Mouse (Mus musculus) midbrain, embryonic 14.5 days (tissue): ENCODE results near the gene Adh1. TPM values are rescaled to one million over a fixed set of nuclear protein-coding genes. Genes with fewer than 3 reads are reported as not detected.

Experiments
- ATAC-seq: fragments of 200-750 bp; cut with Nextera tagmentation; 2 replicates; pipeline ENCODE4 v1.8.0; 2017; ENCODE audit warnings: moderate number of reproducible peaks, moderate library complexity; ENCODE audit not compliant: low FRiP score, low TSS enrichment
- DNase-seq: peaks from one replicate; pipeline ENCODE4 v3.0.0-alpha.2; 2015
- H3K27ac ChIP-seq: fragments of 300-500 bp; sonication (generic); replicated peaks from 2 replicates; pipeline ENCODE4 v1.5.1; 2014; ENCODE audit warnings: mild to moderate bottlenecking, low read depth, low read length, moderate library complexity
- H3K27me3 ChIP-seq: fragments of 300-500 bp; sonication (generic); 2 replicates; pipeline ENCODE4 v1.6.1; 2014; ENCODE audit warnings: low read length, control low read depth, mixed read lengths; ENCODE audit not compliant: control insufficient read depth, insufficient read depth
- H3K36me3 ChIP-seq: fragments of 300-500 bp; sonication (generic); 2 replicates; pipeline ENCODE4 v1.6.1; 2014; ENCODE audit warnings: low read length, control low read depth; ENCODE audit not compliant: control insufficient read depth, insufficient read depth
- H3K4me1 ChIP-seq: fragments of 300-500 bp; sonication (generic); 2 replicates; pipeline ENCODE4 v1.6.1; 2014; ENCODE audit warnings: mild to moderate bottlenecking, antibody characterized with exemption, low read length, control low read depth; ENCODE audit not compliant: control insufficient read depth, insufficient read depth
- H3K4me2 ChIP-seq: fragments of 300-500 bp; sonication (generic); 2 replicates; pipeline ENCODE4 v1.6.1; 2014; ENCODE audit warnings: mild to moderate bottlenecking, low read length, moderate library complexity
- H3K4me3 ChIP-seq: fragments of 300-500 bp; sonication (generic); replicated peaks from 2 replicates; pipeline ENCODE4 v1.5.1; 2014; ENCODE audit warnings: low read depth, low read length
- H3K9ac ChIP-seq: fragments of 300-500 bp; sonication (generic); replicated peaks from 2 replicates; pipeline ENCODE4 v1.6.1; 2014; ENCODE audit warnings: mild to moderate bottlenecking, low read length, moderate library complexity
- H3K9me3 ChIP-seq: fragments of 300-500 bp; sonication (generic); 2 replicates; pipeline ENCODE4 v1.6.1; 2016; ENCODE audit warnings: low read length, control low read depth, mixed read lengths; ENCODE audit not compliant: control insufficient read depth
- WGBS: fragments of 180-500 bp; shearing (Covaris S2); extraction: QIAGEN DNeasy Blood & Tissue Kit; methylation state at CpG from one replicate; pipeline ENCODE4 v1.1.7; 2014; 5-methylcytosine and 5-hydroxymethylcytosine counted together
- polyA plus RNA-seq: library from polyadenylated mRNA; unstranded; fragments of >200 nt; fragmentation: Nextera tagmentation; extraction: Ambion mirVana; gene quantifications from 2 replicates; pipeline ENCODE4 v1.2.1, GENCODE M21; 2014

The Adh1 gene
- polyA plus RNA-seq, 1 experiment from 2014 or later: 0.51 TPM

GRCm38 (mm10) chr3:138224363-138224954 is 36.3 kb upstream of the Adh1 start:
- H3K27ac ChIP-seq: no peak overlapping the region
- no peak overlapping the region for H3K4me3 ChIP-seq
- H3K9me3 ChIP-seq: no peaks in the 10 kb centered on the region
- H3K4me2 ChIP-seq: no peak overlapping the region
- no peaks in the 10 kb centered on the region for H3K27me3 ChIP-seq
- WGBS: 86% methylated on average over 13 of the region's 13 CpGs
- DNase-seq (no peak), ATAC-seq (no peak)
- H3K9ac ChIP-seq: no peak overlapping the region
- H3K36me3 ChIP-seq: no peaks in the 10 kb centered on the region
- H3K4me1 ChIP-seq: no peaks in the 10 kb centered on the region

GRCm38 (mm10) chr3:138225331-138225730 is 35.5 kb upstream of the Adh1 start:
- 66% methylated on average over 7 of the region's 7 CpGs for WGBS
- Histone ChIP-seq H3K4me1 (no peaks in the 10 kb centered on the region), H3K9me3 (no peaks in the 10 kb centered on the region), H3K36me3 (no peaks in the 10 kb centered on the region), H3K27me3 (no peaks in the 10 kb centered on the region), H3K4me2 (no peak overlapping the region), H3K4me3 (no peak overlapping the region), H3K27ac (no peak overlapping the region), H3K9ac (no peak overlapping the region)
- ATAC-seq: no peak
- no peak for DNase-seq

GRCm38 (mm10) chr3:138225853-138226252 is 34.9 kb upstream of the Adh1 start:
- H3K27ac ChIP-seq: no peak overlapping the region
- DNase-seq (no peak), ATAC-seq (no peak)
- no peaks in the 10 kb centered on the region for H3K36me3 ChIP-seq
- 32% methylated on average over 7 of the region's 7 CpGs for WGBS
- H3K4me2 ChIP-seq: no peak overlapping the region
- H3K9me3 ChIP-seq: no peaks in the 10 kb centered on the region
- no peaks in the 10 kb centered on the region for H3K4me1 ChIP-seq
- H3K4me3 ChIP-seq: no peak overlapping the region
- H3K9ac ChIP-seq: no peak overlapping the region
- no peaks in the 10 kb centered on the region for H3K27me3 ChIP-seq

GRCm38 (mm10) chr3:138226476-138226875 is 34.3 kb upstream of the Adh1 start:
- WGBS: 99% methylated on average over 6 of the region's 6 CpGs
- Histone ChIP-seq H3K4me1 (no peaks in the 10 kb centered on the region), H3K9me3 (no peaks in the 10 kb centered on the region), H3K9ac (no peak overlapping the region), H3K27me3 (no peaks in the 10 kb centered on the region), H3K4me3 (no peak overlapping the region), H3K36me3 (no peaks in the 10 kb centered on the region), H3K4me2 (no peak overlapping the region), H3K27ac (no peak overlapping the region)
- ATAC-seq (no peak), DNase-seq (no peak)

GRCm38 (mm10) chr3:138227082-138227481 is 33.7 kb upstream of the Adh1 start:
- ATAC-seq (no peak), DNase-seq (no peak)
- no peak overlapping the region for H3K4me3 ChIP-seq
- H3K4me2 ChIP-seq: no peak overlapping the region
- H3K27ac ChIP-seq: no peak overlapping the region
- H3K36me3 ChIP-seq: no peaks in the 10 kb centered on the region
- no peaks in the 10 kb centered on the region for H3K4me1 ChIP-seq
- no peaks in the 10 kb centered on the region for H3K27me3 ChIP-seq
- WGBS: 88% methylated on average over 2 of the region's 2 CpGs
- H3K9me3 ChIP-seq: no peaks in the 10 kb centered on the region
- H3K9ac ChIP-seq: no peak overlapping the region

GRCm38 (mm10) chr3:138227782-138228181 is 33.0 kb upstream of the Adh1 start:
- WGBS: 95% methylated on average over 8 of the region's 8 CpGs
- Histone ChIP-seq H3K9me3 (no peaks in the 10 kb centered on the region), H3K27me3 (no peaks in the 10 kb centered on the region), H3K4me1 (no peaks in the 10 kb centered on the region), H3K36me3 (no peaks in the 10 kb centered on the region), H3K9ac (no peak overlapping the region), H3K27ac (no peak overlapping the region), H3K4me3 (no peak overlapping the region), H3K4me2 (no peak overlapping the region)
- no peak for DNase-seq
- ATAC-seq: no peak

GRCm38 (mm10) chr3:138229448-138229847 is 31.3 kb upstream of the Adh1 start:
- H3K4me1 ChIP-seq: no peaks in the 10 kb centered on the region
- H3K27ac ChIP-seq: no peak overlapping the region
- no peak overlapping the region for H3K4me2 ChIP-seq
- H3K9ac ChIP-seq: no peak overlapping the region
- no peaks in the 10 kb centered on the region for H3K27me3 ChIP-seq
- H3K36me3 ChIP-seq: no peaks in the 10 kb centered on the region
- H3K9me3 ChIP-seq: no peaks in the 10 kb centered on the region
- H3K4me3 ChIP-seq: no peak overlapping the region
- DNase-seq: no peak
- no peak for ATAC-seq
- WGBS: 89% methylated on average over 1 of the region's 1 CpGs

GRCm38 (mm10) chr3:138230266-138230665 is 30.5 kb upstream of the Adh1 start:
- Histone ChIP-seq H3K9me3 (no peaks in the 10 kb centered on the region), H3K27me3 (no peaks in the 10 kb centered on the region), H3K9ac (no peak overlapping the region), H3K4me1 (no peaks in the 10 kb centered on the region), H3K4me2 (no peak overlapping the region), H3K36me3 (no peaks in the 10 kb centered on the region), H3K4me3 (no peak overlapping the region), H3K27ac (no peak overlapping the region)
- 69% methylated on average over 3 of the region's 3 CpGs for WGBS
- no peak for ATAC-seq
- no peak for DNase-seq

GRCm38 (mm10) chr3:138231531-138231930 is 29.3 kb upstream of the Adh1 start:
- no peaks in the 10 kb centered on the region for H3K27me3 ChIP-seq
- WGBS: 90% methylated on average over 2 of the region's 2 CpGs
- ATAC-seq (no peak), DNase-seq (no peak)
- H3K9me3 ChIP-seq: no peaks in the 10 kb centered on the region
- no peak overlapping the region for H3K9ac ChIP-seq
- no peaks in the 10 kb centered on the region for H3K36me3 ChIP-seq
- no peak overlapping the region for H3K4me3 ChIP-seq
- no peaks in the 10 kb centered on the region for H3K4me1 ChIP-seq
- H3K4me2 ChIP-seq: no peak overlapping the region
- H3K27ac ChIP-seq: no peak overlapping the region
